Mouse (Mus musculus) CH12.LX (cell line): Measurements from ENCODE around the gene Ptprd. TPM values are rescaled to one million over a fixed set of nuclear protein-coding genes. Genes with fewer than 3 reads are reported as not detected.

ENCODE experiments used
- DNase-seq: peaks from one replicate; pipeline ENCODE4 v3.0.0-alpha.2; 2013; ENCODE audit errors: extremely low read depth
- H3K27ac ChIP-seq: 2 replicates; pipeline ENCODE4 v1.5.1; 2012; ENCODE audit warnings: low read depth, mild to moderate bottlenecking, control low read depth, moderate library complexity; ENCODE audit not compliant: insufficient read depth
- H3K27me3 ChIP-seq: replicated peaks from 2 replicates; pipeline ENCODE3; 2012; ENCODE audit warnings: inconsistent platforms
- H3K36me3 ChIP-seq, 2 experiments: replicated peaks in 1 of 2; 2 replicates each; pipeline versions ENCODE3 to v1.6.1; 2012; ENCODE audit warnings: inconsistent platforms in 1 of 2, low read length in 1 of 2, mild to moderate bottlenecking in 1 of 2, mixed read lengths in 1 of 2, moderate library complexity in 1 of 2; ENCODE audit not compliant: control insufficient read depth in 1 of 2, insufficient read depth in 1 of 2
- H3K4me1 ChIP-seq, 2 experiments: 2 replicates each; pipeline ENCODE4 v1.6.1; 2012; ENCODE audit warnings: inconsistent platforms in 1 of 2, moderate library complexity in 1 of 2; ENCODE audit not compliant: insufficient read depth in 2 of 2, control insufficient read depth in 1 of 2
- H3K4me2 ChIP-seq: 2 replicates; pipeline ENCODE4 v1.6.1; 2012; ENCODE audit warnings: low read depth, mild to moderate bottlenecking, control low read depth; ENCODE audit not compliant: poor library complexity, insufficient read depth, severe bottlenecking
- H3K4me3 ChIP-seq, 3 experiments: fragments of 150-350 bp in 1 of 3; sonication (generic) in 1 of 3; replicated peaks in 1 of 3; 2 replicates each; pipeline versions ENCODE3 to v1.5.1; 2011 to 2012; ENCODE audit warnings: low read depth in 2 of 3, low read length in 2 of 3, mild to moderate bottlenecking in 2 of 3, moderate library complexity in 2 of 3, control low read depth in 1 of 3, improper control_type of control experiment in 1 of 3, inconsistent platforms in 1 of 3, mixed read lengths in 1 of 3; ENCODE audit not compliant: poor library complexity in 1 of 3
- H3K79me2 ChIP-seq: replicated peaks from 2 replicates; pipeline ENCODE4 v1.6.1; 2012; ENCODE audit warnings: mild to moderate bottlenecking, moderate library complexity; ENCODE audit not compliant: control insufficient read depth, poor library complexity, insufficient read depth, severe bottlenecking; ENCODE audit errors: extremely low read depth
- H3K9ac ChIP-seq: 2 replicates; pipeline ENCODE4 v1.6.1; 2012; ENCODE audit warnings: low read depth, mild to moderate bottlenecking, control low read depth, moderate library complexity; ENCODE audit not compliant: insufficient read depth
- H3K9me3 ChIP-seq: replicated peaks from 2 replicates; pipeline ENCODE3; 2012; ENCODE audit warnings: low read length, inconsistent platforms, mixed read lengths
- CTCF ChIP-seq, 2 experiments: IDR thresholded peaks in 1 of 2; conservative IDR thresholded peaks in 1 of 2; 2 replicates each; pipeline ENCODE4 v1.5.1; 2011 to 2012; ENCODE audit warnings: low read depth in 2 of 2, low read length in 2 of 2, improper control_type of control experiment in 1 of 2, inconsistent platforms in 1 of 2, mild to moderate bottlenecking in 1 of 2, moderate library complexity in 1 of 2
- E2F4 ChIP-seq: IDR thresholded peaks from 2 replicates; pipeline ENCODE4 v1.6.1; 2011; ENCODE audit warnings: low read depth, low read length, improper control_type of control experiment; ENCODE audit not compliant: insufficient replicate concordance
- ETS1 ChIP-seq: conservative IDR thresholded peaks from 2 replicates; pipeline ENCODE4 v1.6.1; 2012; ENCODE audit warnings: low read depth, mild to moderate bottlenecking, inconsistent platforms, low read length, improper control_type of control experiment, moderate library complexity
- HCFC1 ChIP-seq: IDR thresholded peaks from 2 replicates; pipeline ENCODE4 v1.6.1; 2012; ENCODE audit warnings: low read depth, mild to moderate bottlenecking, inconsistent platforms, low read length, improper control_type of control experiment
- JUND ChIP-seq: conservative IDR thresholded peaks from 2 replicates; pipeline ENCODE4 v1.6.1; 2011; ENCODE audit warnings: low read depth, low read length, improper control_type of control experiment
- KAT2A ChIP-seq: IDR thresholded peaks from 2 replicates; pipeline ENCODE4 v1.6.1; 2012; ENCODE audit warnings: low read length, improper control_type of control experiment, inconsistent platforms; ENCODE audit not compliant: insufficient replicate concordance
- MAFK ChIP-seq: IDR thresholded peaks from 2 replicates; pipeline ENCODE4 v1.6.1; 2011; ENCODE audit warnings: low read length, improper control_type of control experiment; ENCODE audit not compliant: insufficient replicate concordance
- MAX ChIP-seq: IDR thresholded peaks from 2 replicates; pipeline ENCODE4 v1.6.1; 2011; ENCODE audit warnings: low read length, improper control_type of control experiment
- MYC ChIP-seq: IDR thresholded peaks from 2 replicates; pipeline ENCODE4 v1.6.1; 2011; ENCODE audit warnings: low read depth, mild to moderate bottlenecking, improper control_type of control experiment, low read length
- NELFE ChIP-seq: IDR thresholded peaks from 2 replicates; pipeline ENCODE4 v1.6.1; 2011; ENCODE audit warnings: low read depth, low read length, improper control_type of control experiment
- POLR2A ChIP-seq: IDR thresholded peaks from 2 replicates; pipeline ENCODE4 v1.6.1; 2011; ENCODE audit warnings: low read depth, mild to moderate bottlenecking, improper control_type of control experiment, low read length
- POLR2AphosphoS2 ChIP-seq: IDR thresholded peaks from 2 replicates; pipeline ENCODE4 v1.6.1; 2011; ENCODE audit warnings: low read depth, low read length, improper control_type of control experiment
- RAD21 ChIP-seq: IDR thresholded peaks from 2 replicates; pipeline ENCODE4 v1.6.1; 2011; ENCODE audit warnings: low read depth, mild to moderate bottlenecking, low read length, improper control_type of control experiment, moderate library complexity
- SIN3A ChIP-seq: IDR thresholded peaks from 2 replicates; pipeline ENCODE4 v1.6.1; 2012; ENCODE audit warnings: low read length, improper control_type of control experiment, inconsistent platforms
- SMC3 ChIP-seq: IDR thresholded peaks from 2 replicates; pipeline ENCODE4 v1.6.1; 2011; ENCODE audit warnings: low read depth, low read length, improper control_type of control experiment
- UBTF ChIP-seq: IDR thresholded peaks from 2 replicates; pipeline ENCODE4 v1.6.1; 2012; ENCODE audit warnings: low read depth, mild to moderate bottlenecking, inconsistent platforms, low read length, improper control_type of control experiment, moderate library complexity
- ZKSCAN1 ChIP-seq: IDR thresholded peaks from 2 replicates; pipeline ENCODE4 v1.6.1; 2012; ENCODE audit warnings: low read depth, inconsistent platforms, low read length, improper control_type of control experiment, borderline replicate concordance
- ZMIZ1 ChIP-seq: IDR thresholded peaks from 2 replicates; pipeline ENCODE4 v1.6.1; 2012; ENCODE audit warnings: low read depth, mild to moderate bottlenecking, inconsistent platforms, low read length, improper control_type of control experiment
- ZNF384 ChIP-seq: IDR thresholded peaks from 2 replicates; pipeline ENCODE4 v1.6.1; 2012; ENCODE audit warnings: low read depth, low read length, improper control_type of control experiment, inconsistent platforms
- dilution Hi-C: fragments of 300-500 bp; cut with MboI; formaldehyde crosslinking; loops from 2 replicates; pipeline ENCODE4 v1.14.3; 2020; ENCODE audit warnings: low sequenced_read_pairs; ENCODE audit not compliant: extremely low pct_unique_long_range_greater_than_20kb, extremely low pct_ligation_motif_present
- in situ Hi-C: fragments of 300-500 bp; cut with MboI; formaldehyde crosslinking; loops from 3 replicates; pipeline ENCODE4 v1.14.3; 2019; ENCODE audit warnings: low sequenced_read_pairs, low pct_ligation_motif_present, low pct_unique_long_range_greater_than_20kb, mixed read lengths
- polyA plus RNA-seq: library from polyadenylated mRNA; unstranded; fragments of >175 nt; gene quantifications from 2 replicates; pipeline ENCODE4 v1.2.1, GENCODE M21; 2012; ENCODE audit warnings: low read depth; ENCODE audit not compliant: insufficient read length
- total RNA-seq, 2 experiments: library from RNA; depleted of rRNA; stranded (reverse); fragments of 300-350 nt in 1 of 2; fragments of >200 nt in 1 of 2; gene quantifications; 2 replicates each; pipeline ENCODE4 v1.2.3; 2012 to 2014

Ptprd gene
- total and polyA plus RNA-seq, 3 experiments: not detected

DNA sequence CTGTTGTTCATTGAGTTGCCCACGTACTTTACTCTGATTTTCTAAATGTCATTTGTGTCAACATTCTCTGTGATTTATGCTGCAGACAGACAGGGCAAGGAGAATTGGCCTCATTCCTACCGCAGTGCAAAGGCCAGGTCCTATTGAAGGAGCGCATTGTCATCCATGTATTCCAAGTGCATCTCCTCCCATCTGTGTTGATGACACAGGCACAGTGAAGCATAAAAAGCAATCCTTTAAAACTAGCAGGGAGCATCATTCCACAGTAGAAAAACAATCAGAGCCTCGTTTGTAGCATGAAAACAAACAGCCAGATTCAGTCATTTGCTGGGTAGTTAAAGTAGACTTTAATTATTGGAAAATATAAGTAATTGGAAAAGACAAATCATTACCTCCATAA, 960.6 kb downstream of the Ptprd start:
- Histone ChIP-seq H3K9ac (no peak overlapping the region), H3K4me2 (no peak overlapping the region), H3K79me2 (no peaks in the 10 kb centered on the region), H3K4me3 (no peak overlapping the region)
- TF ChIP-seq POLR2AphosphoS2 (no peak), SIN3A (no peak), SMC3 (no peak), HCFC1 (no peak), ETS1 (no peak), NELFE (no peak), POLR2A (no peak), RAD21 (no peak), JUND (no peak), ZNF384 (no peak), MAFK (no peak), ZKSCAN1 (no peak), MAX (no peak), UBTF (no peak)
- TF ChIP-seq, all 38 proteins: peak for 0
- Histone ChIP-seq H3K36me3 (no peaks in the 10 kb centered on the region), H3K9me3 (peaks cover 19% of the 10 kb centered on the region), H3K27me3 (no peaks in the 10 kb centered on the region), H3K27ac (no peak overlapping the region), H3K4me1 (no peaks in the 10 kb centered on the region)
- DNase-seq: no peak
- in situ Hi-C loops: no loop called here
- dilution Hi-C loops: no loop called here

DNA sequence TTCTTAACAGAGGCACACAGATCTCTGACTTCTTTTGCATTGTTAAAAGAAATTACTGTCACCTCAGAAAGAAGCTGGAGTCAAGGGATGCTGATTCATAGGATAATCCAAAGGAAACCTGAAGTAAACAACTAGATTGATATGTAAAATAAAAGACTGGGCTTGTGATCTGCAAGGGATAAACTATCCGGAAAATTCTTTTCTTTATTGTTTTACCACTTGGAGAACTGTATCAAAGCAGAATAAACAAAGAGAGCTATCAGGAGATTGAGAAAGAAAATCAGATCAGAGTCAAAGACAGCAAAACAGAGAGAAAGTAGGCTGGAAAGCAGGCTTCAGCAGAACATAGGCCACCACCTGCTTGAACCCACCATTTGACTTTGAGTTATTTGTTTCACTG, 962.0 kb downstream of the Ptprd start:
- dilution Hi-C loops (no loop called here), in situ Hi-C loops (no loop called here)
- DNase-seq: no peak

More for the DNA sequence above, 962.0 kb downstream of the Ptprd start:
- Histone ChIP-seq H3K4me2 (no peak overlapping the region), H3K9ac (no peak overlapping the region), H3K9me3 (peaks cover 16% of the 10 kb centered on the region), H3K79me2 (no peaks in the 10 kb centered on the region), H3K36me3 (no peaks in the 10 kb centered on the region), H3K27ac (no peak overlapping the region), H3K27me3 (no peaks in the 10 kb centered on the region), H3K4me1 (no peaks in the 10 kb centered on the region), H3K4me3 (no peak overlapping the region)
- TF ChIP-seq CTCF (conservative IDR thresholded peaks at IDR 0.05 in 1 of 2, IDR thresholded peaks at IDR 0.05 in 1 of 2; ENCODE audit: low read depth in 2 of 2, low read length in 2 of 2) (no peak), SMC3 (no peak), ZMIZ1 (no peak), ZNF384 (no peak), MAFK (no peak), E2F4 (no peak), KAT2A (no peak), MYC (no peak)
